Mouse (Mus musculus) spleen, adult 2 months (tissue): ENCODE data around the gene 1700015F17Rik.

Experiments
- CTCF ChIP-seq: fragments of 200-500 bp; IDR thresholded peaks from 2 replicates; pipeline ENCODE4 v1.5.1; 2011; ENCODE audit warnings: mild to moderate bottlenecking, inconsistent platforms; ENCODE audit not compliant: insufficient read depth, insufficient read length, insufficient replicate concordance; ENCODE audit errors: extremely low read depth
- POLR2A ChIP-seq: fragments of 200-500 bp; IDR thresholded peaks from 2 replicates; pipeline ENCODE4 v1.6.1; 2011; ENCODE audit warnings: low read depth, low read length, inconsistent platforms

DNA sequence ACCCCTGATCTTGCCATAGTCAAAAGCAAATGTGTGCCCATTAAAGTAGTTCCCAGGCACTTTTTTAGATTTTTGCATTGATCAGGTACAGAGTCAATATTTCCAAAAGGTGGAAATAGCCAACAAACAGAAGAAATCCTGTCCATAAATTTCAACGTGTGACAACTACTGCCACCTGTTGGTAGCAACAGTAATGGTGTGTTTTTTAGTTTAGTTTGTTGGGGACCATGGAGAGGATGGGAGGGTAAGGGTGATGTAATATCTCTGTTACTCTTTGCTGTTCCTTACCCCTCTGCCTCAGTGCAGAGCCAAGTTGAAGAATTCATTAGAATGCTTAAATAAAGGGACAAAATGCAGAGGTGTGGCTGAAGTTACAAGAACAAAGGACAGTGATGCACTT, 2.7 kb upstream of the 1700015F17Rik start:
- TF ChIP-seq CTCF, result no peak
- TF ChIP-seq POLR2A, result no peak
